Mouse (Mus musculus) left cerebral cortex, postnatal 14 days (tissue): ENCODE measurements around the gene Pcyox1. TPM values are rescaled to one million over a fixed set of nuclear protein-coding genes. Genes with fewer than 3 reads are reported as not detected.
A peak's percentile ranks its signal among the peaks of the same experiment; 100 is the strongest.

Source experiments
- DNase-seq, 2 experiments: peaks; one replicate each; pipeline ENCODE4 v3.0.0; 2021 to 2022; ENCODE audit warnings: low spot score in 2 of 2, mixed read lengths in 1 of 2
- intact Hi-C: fragments of 180-260 bp; cut with DNase I; formaldehyde crosslinking; loops from one replicate; pipeline ENCODE4 v1.15.1; 2025
- long read RNA-seq, 2 experiments: library from polyadenylated mRNA; stranded (forward); transcript quantifications; one replicate each; pipeline ENCODE4 v2.0.0; 2021
- total RNA-seq, 2 experiments: library from RNA; stranded (reverse); gene quantifications; 2 replicates each; pipeline ENCODE4 v1.2.3; 2021

Gene Pcyox1
- 100 to 1,000 TPM; 108 to 109 TPM for total RNA-seq
- long read RNA-seq, experiment 1, full-length matches to known transcripts: 84 of 126 reads
- long read RNA-seq, experiment 1, partial matches to known transcripts: 12 of 126 reads
- long read RNA-seq, experiment 1, other reads (novel, unspliced or antisense): 30 of 126 reads
- long read RNA-seq, experiment 2, full-length matches to known transcripts: 73 of 111 reads
- long read RNA-seq, experiment 2, partial matches to known transcripts: 18 of 111 reads
- long read RNA-seq, experiment 2, other reads (novel, unspliced or antisense): 20 of 111 reads

- peak; percentile 77 to 82 for DNase-seq
- intact Hi-C loops: no loop called here
Observed at GRCm38 (mm10) chr6:86396581-86397256, at the start of gene Pcyox1. TSS of gene Pcyox1 (minus strand) at chr6:86397154.

GRCm38 (mm10) chr6:86445551-86445950 lies 48.6 kb upstream of the Pcyox1 start:
- DNase-seq: no peak
- intact Hi-C loops: no loop called here

DNA sequence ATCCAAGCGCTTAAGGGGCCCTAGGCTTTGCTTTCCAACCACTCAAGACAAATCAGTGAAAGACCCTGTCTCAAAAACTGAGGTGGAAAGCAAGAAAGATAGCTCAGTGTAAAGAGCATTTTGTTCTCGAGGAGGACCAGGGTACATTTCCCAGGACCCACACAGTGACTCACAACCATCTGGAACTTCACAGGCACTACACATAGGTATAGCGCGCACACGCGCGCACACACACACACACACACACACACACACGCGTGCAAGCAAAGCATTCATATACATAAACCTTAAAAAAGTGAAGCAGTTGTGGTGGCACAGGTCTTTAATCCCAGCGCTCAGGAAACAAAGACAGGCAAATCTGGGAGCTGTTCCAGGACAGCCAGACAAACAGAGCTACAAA lies 44.6 kb upstream of the Pcyox1 start:
- peak in 1 of 2 experiments; percentile 12 for DNase-seq
- intact Hi-C loops: no loop called here

GRCm38 (mm10) chr6:86439531-86439930 lies 42.6 kb upstream of the Pcyox1 start:
- intact Hi-C loops: loop anchor here (10.0 kb wide), 1 partner anchor 225 kb away; the partner anchor contains the start of gene Mxd1
- DNase-seq: no peak

GRCm38 (mm10) chr6:86439119-86439496 lies 42.2 kb upstream of the Pcyox1 start:
- intact Hi-C loops: loop anchor here (10.0 kb wide), 1 partner anchor 226 kb away; the partner anchor contains the start of gene Mxd1
- DNase-seq: no peak

DNA sequence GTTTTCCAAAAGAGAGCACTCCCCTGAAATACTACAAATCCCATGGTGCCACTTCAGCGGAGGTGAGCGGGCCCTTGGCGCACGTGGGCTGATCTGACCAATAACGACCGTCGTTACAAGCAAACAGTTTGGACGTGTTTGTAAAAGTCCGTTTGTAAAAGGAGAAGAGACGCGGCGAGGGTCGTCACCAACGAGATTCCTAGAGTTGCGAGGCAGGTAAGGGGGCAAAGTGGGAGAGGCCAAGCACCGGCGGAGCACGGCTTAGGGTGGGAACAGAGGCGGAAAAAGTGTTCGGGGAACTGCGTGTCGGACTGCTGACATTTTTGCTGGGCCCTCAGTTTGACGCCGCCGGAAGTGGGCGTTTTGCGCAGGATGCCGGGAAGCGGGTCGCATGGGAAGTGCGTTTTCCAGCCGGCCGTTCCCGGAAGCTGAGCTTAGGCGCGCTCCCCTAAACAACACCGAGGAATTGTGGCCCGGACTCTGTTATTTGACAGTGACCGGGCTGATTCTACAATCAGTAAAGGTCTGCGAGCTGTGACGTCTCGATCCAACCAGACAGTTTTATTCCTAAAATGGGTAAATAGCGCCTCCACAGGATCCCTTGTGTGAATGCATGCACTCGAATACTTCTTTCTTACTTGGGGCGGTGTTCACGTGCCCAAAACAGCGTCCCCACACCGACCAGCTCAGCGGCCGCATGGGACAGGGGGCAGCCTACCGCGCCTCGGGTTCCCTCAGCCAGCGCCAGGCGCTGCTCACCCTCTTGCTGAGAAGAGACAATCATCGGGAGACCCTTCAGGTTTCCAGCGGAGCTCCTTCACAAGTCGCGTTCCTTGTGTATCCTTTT lies 41.5 kb upstream of the Pcyox1 start, which contains the start of gene C87436:
C87436 (plus strand) TSS at position 103 of the 847 bp plus-strand sequence.
- peak; percentile 96 for DNase-seq
- intact Hi-C loops: loop anchor here (10.0 kb wide), 1 partner anchor 226 kb away; the partner anchor contains the start of gene Mxd1

- DNase-seq: peak; percentile 37 to 55
- intact Hi-C loops: loop anchor here (10.0 kb wide), 1 partner anchor 227 kb away; the partner anchor contains the start of gene Mxd1
Observed at GRCm38 (mm10) chr6:86437711-86438110, 40.8 kb upstream of the Pcyox1 start.

DNA sequence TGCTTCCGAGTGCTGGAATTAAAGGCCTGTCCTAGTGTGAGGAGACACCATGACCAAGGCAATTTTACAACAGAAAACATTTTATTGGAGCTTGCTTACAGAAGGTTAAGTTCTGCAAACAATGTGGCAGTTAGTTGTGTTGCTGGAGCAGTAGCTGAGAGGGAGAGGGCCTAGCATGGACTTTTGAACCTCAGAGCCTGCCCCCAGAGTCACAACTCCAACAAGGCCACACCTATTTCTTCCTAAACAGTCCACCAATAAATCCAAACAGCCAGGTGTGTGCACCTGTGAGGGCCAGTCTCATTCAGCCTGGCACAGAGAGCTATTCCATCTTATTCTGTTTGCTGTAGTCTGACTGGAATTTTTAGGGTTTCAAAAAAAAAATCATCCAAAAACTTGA lies 36.7 kb upstream of the Pcyox1 start:
- DNase-seq: no peak
- intact Hi-C loops: loop anchor here (10.0 kb wide), 1 partner anchor 231 kb away; the partner anchor contains the start of gene Mxd1

- DNase-seq: no peak
- intact Hi-C loops: loop anchor here (10.0 kb wide), 1 partner anchor 233 kb away; the partner anchor contains the start of gene Mxd1
Observed at GRCm38 (mm10) chr6:86431531-86431930, 34.6 kb upstream of the Pcyox1 start.

- intact Hi-C loops: no loop called here
- DNase-seq: no peak
Observed at GRCm38 (mm10) chr6:86426358-86426757, 29.4 kb upstream of the Pcyox1 start, which contains the start of gene Gm44790. TSS of gene Gm44790 (plus strand) at chr6:86426658.

DNA sequence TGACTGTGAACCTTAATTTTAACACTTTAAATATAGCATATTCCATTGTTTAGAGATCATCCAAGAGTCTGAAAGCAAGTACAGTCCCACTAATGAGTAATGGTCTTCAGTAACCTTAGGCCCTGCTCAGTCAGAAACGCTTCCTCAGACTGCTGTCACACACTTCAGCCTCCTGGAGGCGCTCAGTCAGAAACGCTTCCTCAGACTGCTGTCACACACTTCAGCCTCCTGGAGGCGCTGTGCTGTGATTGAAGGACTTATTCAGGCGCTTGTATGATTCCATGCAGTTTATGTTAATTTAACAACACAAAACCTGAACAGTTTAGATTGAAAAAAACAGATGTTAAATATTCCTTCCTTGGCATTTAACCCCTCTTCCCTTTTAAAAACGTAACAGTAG lies 23.5 kb upstream of the Pcyox1 start:
- DNase-seq: no peak
- intact Hi-C loops: no loop called here

DNA sequence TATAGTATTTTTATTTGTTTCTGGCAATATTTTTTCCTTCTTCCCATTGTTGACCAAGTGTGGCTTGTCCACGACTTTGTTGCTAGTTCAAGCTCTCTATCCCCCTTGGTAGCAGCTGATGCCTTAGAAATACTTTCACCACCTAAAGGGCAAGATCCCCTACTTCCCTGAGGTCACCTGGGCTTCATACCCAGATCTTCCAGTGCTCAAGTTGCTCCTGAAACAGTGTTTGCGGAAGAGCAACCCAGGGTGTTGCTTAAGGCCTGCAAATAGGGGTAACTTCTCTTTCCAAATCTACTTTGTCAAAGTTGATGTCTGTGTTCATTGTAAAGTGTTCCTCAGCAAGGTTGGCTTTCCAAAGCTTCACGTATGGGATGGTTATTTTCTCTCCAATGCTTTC lies 22.3 kb upstream of the Pcyox1 start:
- DNase-seq: no peak
- intact Hi-C loops: no loop called here

DNA sequence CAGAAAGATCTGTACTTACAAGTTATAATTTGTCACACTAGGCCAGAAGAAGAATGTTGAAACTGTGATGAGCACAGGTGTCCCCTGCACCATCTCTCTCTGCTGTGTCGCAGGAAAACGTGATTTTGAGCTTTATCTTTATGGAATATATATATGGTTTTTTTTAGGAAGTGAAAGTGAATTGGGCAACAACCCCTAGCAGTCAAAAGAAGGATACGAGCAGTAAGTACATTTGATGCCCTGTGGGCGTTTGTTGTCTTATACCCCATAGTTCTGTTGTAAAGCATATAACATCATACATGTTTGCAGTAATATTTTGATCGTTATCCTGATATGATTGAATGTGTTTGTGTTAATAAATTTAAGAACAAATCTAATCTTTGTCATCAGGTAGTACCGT lies 21.8 kb upstream of the Pcyox1 start:
- intact Hi-C loops: no loop called here
- no peak for DNase-seq

- DNase-seq: no peak
- intact Hi-C loops: no loop called here
Observed at GRCm38 (mm10) chr6:86406306-86406705, 9.4 kb upstream of the Pcyox1 start.

GRCm38 (mm10) chr6:86404996-86405395 lies 8.0 kb upstream of the Pcyox1 start:
- DNase-seq: no peak
- intact Hi-C loops: no loop called here

DNA sequence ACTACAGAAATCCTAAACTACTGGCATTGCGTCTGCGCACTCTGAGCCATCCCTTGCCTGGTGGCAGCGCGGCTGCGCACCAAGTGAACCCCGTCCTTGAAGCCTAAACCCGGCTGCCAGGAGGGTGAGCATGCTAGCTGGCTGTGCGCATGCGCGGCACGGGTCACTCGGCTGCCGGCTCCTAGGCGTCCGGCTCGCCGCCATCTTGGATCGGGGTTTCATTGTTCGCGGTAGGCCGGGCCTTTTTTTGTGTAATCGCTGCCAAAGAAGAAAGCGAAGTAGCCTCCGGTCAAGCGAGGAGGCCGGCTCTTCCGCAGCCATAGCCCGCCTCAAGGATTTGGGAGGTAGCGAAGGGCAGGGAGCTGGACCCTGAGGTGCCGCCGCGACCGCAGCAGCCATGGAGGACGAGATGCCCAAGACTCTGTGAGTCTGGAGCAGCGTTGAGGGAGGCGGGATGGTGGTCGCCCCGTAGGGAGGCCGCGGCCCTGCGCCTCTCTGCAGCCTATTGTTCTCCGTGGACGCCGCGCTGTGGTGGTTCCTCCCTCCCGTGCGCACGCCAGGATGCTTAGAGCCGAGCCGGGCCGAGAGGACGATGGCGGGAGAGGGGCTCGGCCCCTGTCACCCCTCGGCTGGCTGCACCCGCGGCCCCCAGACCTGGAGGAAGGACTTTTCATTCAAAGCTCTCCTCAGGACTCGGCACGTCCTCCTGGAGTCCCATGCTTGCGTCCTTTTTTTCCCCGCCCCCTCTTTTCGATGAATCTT lies 7.3 kb upstream of the Pcyox1 start, which contains the start of gene Tia1:
Tia1 (plus strand) TSS at position 120 of the 762 bp plus-strand sequence.
- peak; percentile 98 for DNase-seq
- intact Hi-C loops: no loop called here

DNA sequence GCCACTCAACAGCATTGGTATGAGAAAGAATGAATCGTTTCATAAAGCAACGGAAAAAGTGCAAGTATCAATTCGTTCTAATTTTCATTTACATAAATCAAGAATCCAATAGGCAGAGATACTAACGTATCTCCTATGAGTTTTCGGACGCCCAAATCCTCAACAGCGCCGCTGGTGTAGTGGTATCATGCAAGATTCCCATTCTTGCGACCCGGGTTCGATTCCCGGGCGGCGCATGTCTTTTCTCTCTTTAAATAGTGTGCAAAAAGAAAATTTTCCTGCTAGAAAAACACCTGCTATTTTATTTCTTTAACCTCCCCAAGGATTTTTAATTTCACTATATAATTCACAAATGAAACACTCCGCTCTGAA lies 6.8 kb upstream of the Pcyox1 start:
- intact Hi-C loops: no loop called here
- DNase-seq: peak; percentile 92 to 96

DNA sequence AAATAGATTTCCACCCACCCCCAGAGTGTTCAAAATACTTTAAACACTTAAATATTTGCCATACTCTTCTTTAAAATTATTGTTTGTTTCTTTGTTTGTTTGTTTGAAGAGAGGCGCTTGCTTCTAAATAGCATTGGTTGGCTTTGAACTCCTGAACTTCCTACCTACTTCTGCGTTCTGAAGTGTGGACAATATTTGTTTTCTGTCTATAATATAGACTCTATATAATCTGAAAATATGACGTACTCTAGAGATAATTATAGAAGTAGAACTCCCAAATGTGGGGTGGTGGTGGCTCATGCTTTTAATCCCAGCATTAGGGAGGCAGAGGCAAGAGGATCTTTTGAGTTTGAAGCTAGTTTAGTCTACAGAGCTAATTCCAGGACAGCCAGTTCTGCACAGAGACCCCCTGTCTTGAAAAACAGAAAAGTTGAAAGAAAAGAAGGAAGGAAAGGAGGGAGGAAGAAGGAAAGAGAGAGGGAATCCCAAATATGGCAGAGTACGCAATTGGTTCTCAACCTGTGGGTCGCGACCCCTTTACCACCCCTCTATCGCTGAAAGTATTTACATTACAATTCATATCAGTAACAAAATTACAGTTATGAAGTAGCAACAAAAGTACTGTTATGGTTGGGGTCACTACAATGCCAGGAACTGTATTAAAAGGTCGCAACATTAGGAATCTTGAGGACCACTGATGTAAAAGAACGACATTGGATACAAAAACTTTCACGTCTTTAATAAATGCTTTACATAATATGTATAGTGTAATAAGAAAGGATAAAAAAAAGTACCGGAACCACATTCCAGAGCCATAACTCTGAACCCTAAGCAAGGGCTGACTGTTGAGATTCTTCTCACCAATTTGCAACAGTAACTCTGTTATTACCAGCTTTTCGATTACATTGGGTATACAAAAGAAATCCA lies 6.0 kb upstream of the Pcyox1 start:
- DNase-seq: no peak
- intact Hi-C loops: no loop called here
